Mouse (Mus musculus) layer of hippocampus, postnatal 36 days (tissue): Measurements from ENCODE around the gene Zscan25. TPM values are rescaled to one million over a fixed set of nuclear protein-coding genes. Genes with fewer than 3 reads are reported as not detected.
"Not testable (repeated sequence)": the region's sequence is repeated elsewhere in the genome, so short reads cannot be mapped to it uniquely, and the experiment has no call there.

ENCODE experiments used
- DNase-seq, 2 experiments: peaks; one replicate each; pipeline ENCODE4 v3.0.0; 2022
- total RNA-seq, 2 experiments: library from RNA; stranded (reverse); gene quantifications; 2 replicates each; pipeline ENCODE4 v1.2.3; 2021

Gene Zscan25
- total RNA-seq: 10 to 100 TPM; 17.2 to 19.5 TPM

DNA sequence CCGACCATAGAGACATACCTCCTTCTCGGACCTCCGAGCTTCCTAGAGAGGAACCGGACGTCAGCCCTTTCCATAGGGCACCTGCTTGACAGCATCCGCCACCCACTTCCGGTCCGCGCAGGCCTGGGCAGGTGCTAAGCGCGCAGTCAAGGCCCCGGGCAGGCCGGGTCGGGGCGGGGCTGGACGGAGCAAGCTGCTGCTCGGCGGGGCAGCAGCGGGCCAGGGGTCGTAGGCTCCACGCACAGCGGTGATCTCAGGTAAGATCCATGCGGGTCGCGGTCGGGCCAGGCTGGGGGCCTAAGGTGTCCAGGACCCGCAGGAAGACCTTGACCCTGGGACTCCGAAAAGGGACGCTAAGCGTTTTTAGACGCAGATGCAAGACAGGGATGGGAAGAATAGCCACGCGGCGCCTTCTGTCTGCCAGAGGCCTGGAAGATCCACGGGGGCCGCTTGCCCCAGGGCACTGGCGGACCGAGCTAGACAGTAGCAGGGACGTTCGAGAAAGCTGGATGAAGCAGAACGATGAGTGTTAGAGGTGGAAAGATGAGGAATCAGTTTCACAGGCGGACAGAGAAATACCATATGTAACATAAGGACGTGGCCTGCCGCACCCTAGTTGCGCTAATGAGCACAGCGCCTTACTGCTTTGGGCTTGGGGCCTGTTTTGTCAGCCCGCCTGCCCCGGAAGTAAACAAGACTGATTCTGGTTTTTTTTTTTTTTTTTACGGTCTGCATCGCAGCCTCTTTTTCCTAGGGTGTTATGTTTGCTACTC is at the start of gene Zscan25:
Zscan25 (plus strand) TSS at position 130 of the 773 bp plus-strand sequence.
- DNase-seq: peak; percentile 87 to 88

DNA sequence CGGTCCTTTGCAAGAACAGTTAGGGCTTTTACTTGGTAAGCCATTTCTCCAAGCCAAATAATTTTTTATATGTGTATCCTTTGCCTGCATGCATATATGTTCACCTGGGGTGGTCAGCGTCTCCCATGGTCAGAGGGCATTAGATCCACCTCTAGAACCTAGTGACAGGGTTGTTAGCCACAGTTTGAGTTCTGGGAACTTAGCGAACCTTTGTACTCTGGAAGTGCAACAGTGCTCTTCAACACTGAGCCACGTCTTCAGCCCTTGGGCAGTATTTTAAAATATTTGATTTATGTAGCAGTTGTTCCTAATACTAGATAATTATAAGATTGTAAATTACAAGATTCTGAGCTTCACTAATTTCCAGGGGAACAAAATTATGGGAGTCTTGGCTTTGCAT is 49.7 kb upstream of the Zscan25 start:
- DNase-seq: no peak

DNA sequence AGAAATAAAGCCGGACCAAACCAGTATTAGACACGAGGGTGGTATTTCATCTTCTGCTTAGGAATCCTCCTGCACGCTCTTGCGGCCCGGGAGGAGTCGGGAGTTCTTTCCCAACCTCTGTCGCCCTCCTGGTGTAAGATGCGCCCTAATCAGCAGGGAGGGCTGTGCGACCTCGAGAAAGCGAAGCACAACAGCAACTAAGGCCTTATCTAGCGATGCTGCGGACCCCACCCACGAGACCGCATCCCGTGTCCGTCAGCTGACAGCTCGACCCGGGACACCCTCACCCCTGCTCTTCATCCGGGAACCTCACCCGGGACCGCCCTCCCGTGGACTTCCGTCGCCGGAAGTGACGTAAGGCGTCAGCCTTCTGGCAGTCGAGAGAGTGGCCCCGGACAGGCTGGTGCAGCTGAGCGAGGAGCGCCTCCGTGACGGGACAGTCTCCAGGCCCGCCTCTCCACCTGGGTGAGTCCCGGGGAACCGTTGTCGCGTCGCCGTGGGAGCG is 48.9 kb upstream of the Zscan25 start, which contains the start of gene Zfp655:
Zfp655 (plus strand) TSS at position 349 of the 505 bp plus-strand sequence.
- peak; percentile 98 for DNase-seq

DNA sequence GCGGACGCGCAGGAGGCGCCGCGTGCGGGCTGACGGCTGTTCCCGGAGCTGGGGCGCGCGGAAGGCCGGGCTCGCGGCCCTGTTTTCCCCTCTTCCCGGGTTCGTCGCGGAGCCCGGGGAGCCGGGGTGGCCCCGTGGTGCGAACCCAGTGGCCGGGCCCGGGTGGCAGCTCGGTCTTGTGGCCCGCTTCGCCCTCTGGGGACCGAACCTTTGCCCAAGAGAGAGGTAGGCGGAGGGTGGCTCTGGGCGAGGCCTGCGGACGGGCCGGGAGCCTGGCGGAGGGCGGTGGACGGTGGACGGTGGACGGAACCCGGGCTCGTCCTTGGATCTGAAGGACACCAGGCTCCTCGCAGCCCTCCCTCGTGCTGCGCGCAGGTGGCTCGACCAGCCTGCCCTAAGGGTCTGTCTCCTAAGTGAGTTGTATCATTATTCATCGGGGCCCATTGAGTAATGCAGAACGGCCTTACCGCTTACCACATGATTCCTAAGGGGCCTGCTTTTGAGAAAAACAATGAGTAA is 48.3 kb upstream of the Zscan25 start:
- DNase-seq: peak in 1 of 2 experiments; percentile 10

GRCm38 (mm10) chr5:145234636-145235035 is 45.7 kb upstream of the Zscan25 start:
- no peak for DNase-seq

DNA sequence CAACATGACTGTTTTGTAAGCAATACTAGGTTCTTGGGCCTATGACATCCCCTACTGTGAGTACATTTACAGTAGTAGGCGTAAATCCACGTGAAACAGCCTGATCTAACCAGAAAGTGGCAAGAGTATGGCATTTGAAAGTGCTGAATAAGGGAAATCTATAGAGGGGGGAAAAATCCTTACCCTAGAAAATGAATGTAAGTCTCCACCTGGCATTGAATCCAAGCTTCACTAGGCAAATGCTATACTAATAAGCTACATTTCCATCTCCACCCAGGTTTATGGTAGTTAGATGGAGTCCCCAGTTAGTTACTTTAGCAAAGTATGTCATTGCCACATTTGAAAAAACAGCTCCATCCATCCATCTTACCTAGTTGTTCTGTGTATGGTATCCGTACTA is 30.8 kb upstream of the Zscan25 start:
- DNase-seq: no peak

DNA sequence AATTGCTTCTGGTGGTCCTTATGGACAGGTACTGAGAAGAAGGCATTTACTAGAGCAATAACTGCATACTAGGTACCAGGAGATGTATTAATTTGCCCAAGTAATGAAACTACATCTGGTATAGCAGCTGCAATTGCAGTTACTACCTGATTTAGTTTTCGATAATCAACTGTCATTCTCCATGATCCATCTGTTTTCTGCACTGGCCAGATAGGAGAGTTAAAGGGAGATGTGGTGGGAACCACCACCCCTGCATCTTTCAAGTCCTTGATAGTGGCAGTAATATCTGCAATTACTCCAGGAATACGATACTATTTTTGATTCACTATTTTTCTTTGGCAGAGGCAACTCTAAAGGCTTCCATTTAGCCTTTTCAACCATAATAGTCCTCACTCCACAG is 6.7 kb upstream of the Zscan25 start:
- not testable (repeated sequence) for DNase-seq

DNA sequence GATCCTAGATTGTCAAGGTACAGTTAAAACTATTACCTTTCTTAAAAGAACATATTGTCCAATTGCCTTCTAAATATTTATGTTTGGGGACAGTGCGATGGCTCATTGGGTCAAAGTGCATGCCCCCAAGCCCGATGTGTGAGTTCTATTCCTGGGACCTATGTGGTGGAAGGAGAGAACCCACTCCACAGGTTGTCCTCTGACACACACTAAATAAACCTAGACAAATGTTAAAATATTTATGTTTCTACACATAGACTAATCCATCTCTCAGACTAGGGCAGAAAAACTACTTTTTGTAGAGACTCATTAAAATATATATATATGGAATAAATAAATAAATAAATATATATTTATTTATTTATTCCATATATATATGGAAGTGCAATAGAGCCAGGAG is 352 bp upstream of the Zscan25 start:
- no peak for DNase-seq

- no peak for DNase-seq
Measured at GRCm38 (mm10) chr5:145288382-145288781, 8.1 kb downstream of the Zscan25 start.

GRCm38 (mm10) chr5:145290697-145291096 is 10.4 kb downstream of the Zscan25 start:
- DNase-seq: no peak

DNA sequence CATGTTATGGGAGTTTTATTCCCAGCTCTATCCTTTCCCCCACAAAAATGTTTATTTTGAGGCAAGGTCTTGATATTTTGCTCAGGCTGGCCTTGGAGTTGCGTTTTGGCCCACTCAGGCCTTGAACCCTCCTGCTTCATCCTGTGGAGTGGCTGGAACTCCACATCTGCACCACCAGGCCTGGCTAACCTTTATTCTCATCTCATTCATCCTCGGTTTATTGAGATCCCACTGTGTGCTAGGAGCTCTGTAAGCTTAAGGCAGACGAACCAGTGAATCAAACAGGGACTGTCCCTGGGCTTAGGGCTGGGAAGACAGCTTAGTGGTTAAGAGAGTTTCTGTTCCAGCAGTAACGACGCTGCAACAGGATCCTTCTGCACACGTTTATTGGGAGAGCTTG is 12.1 kb downstream of the Zscan25 start:
- DNase-seq: no peak

DNA sequence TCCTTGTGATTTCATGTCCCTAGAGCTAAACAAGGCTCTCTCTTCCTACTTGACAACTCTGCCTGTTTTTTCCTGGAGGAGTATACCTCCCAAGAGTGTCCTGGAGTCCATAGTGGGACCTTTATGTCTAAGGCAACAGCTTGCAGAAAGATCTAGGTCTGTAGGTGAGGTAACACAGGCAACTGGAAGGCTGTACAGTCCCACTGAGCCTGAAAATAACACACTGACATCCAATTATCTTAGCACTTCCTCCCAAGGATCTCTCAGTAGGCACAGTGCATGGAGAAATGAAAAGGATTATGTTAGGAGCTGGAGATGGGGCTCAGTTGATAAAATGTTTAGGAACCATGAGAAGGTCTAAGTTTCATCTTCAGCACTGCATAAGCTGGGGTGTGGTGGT is 20.2 kb downstream of the Zscan25 start:
- no peak for DNase-seq

GRCm38 (mm10) chr5:145301796-145302195 is 21.5 kb downstream of the Zscan25 start:
- not testable (repeated sequence) for DNase-seq

DNA sequence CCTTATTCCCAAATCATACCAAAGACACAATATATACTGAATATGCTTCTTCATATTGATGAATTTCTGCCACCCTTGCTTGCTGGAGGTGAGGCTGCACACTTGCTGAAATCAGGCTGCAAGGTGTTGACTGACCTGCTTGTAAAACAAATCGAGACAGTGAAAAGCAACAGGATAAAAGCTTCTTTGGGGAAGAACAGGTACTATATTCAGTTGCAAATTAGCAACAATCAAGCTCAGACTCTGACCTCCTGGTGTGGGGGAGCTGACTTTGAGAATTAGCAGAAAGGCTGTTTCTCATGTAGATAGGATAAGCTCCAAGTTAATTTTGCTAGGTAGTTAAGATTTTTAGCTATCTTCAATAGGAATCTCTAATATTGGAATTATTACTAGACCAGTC is 22.1 kb downstream of the Zscan25 start:
- DNase-seq: no peak

DNA sequence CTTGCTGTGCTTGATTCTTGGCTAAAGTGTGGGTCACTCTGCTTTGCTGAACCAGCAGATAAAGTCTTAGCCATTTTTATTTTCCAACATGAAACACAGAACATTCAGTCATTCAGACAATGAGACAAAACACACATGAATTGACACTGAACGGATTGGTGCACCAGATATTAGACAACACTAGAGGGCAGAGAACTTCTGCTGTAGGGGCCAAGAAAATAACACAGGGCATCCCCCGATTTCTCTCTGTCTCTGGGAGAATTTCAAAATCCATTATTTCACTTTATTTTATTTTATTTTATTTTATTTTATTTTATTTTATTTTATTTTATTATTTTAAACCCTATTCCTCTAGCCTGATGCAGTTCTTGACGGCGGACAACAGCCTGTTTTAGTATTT is 26.7 kb downstream of the Zscan25 start:
- DNase-seq: not testable (repeated sequence)

- not testable (repeated sequence) for DNase-seq
Measured at GRCm38 (mm10) chr5:145307811-145308210, 27.5 kb downstream of the Zscan25 start.

- DNase-seq: no peak
Measured at GRCm38 (mm10) chr5:145313845-145314244, 33.5 kb downstream of the Zscan25 start.

- no peak for DNase-seq
Measured at GRCm38 (mm10) chr5:145317141-145317540, 36.8 kb downstream of the Zscan25 start.

DNA sequence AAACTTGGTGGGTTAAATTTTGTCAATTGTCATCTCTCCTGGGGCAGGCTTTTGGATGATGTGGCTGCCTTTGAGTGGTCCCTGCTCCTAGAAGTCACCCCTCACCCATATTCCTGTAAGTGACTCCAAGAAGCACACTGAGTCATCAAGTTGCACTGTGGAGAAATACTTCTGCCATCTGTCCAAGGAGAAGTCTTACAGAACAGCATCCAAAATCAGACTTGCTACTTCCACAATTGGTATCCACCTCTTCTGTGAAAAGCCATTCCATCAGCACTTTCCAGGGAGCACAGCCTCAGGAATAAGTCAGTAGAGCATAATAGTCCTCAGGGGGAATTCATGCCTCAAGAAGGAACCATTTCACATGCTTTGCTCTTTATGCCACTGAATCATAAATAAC is 58.5 kb downstream of the Zscan25 start:
- not testable (repeated sequence) for DNase-seq

Other genes starting within 250 kb of the Zscan25 start
- gene Gm4871, start 247.7 kb upstream of the Zscan25 start, total RNA-seq: not detected
- gene 1700018F24Rik, start 237.5 kb upstream of the Zscan25 start, total RNA-seq: not detected
- gene Arpc1a, start 196.7 kb upstream of the Zscan25 start, total RNA-seq: 100 to 1,000 TPM; 248 to 263 TPM
- gene Kpna7, start 196.5 kb upstream of the Zscan25 start, total RNA-seq: not detected
- gene Arpc1b, start 166.3 kb upstream of the Zscan25 start, total RNA-seq: 10 to 100 TPM; 23.4 to 26.9 TPM
- 10 to 100 TPM; 88.8 to 94.5 TPM for gene Pdap1, start 140.3 kb upstream of the Zscan25 start, total RNA-seq
- gene Bud31, start 140.1 kb upstream of the Zscan25 start, total RNA-seq: 10 to 100 TPM; 74.3 to 76.2 TPM
- gene Ptcd1, start 113.4 kb upstream of the Zscan25 start, total RNA-seq: 10 to 100 TPM; 23.6 to 24.7 TPM
- gene Cpsf4, start 113.3 kb upstream of the Zscan25 start, total RNA-seq: 10 to 100 TPM; 23.0 to 23.4 TPM
- 100 to 1,000 TPM; 262 to 270 TPM for gene Atp5j2, start 88.4 kb upstream of the Zscan25 start, total RNA-seq
- gene Zkscan14, start 78.6 kb upstream of the Zscan25 start, total RNA-seq: 10 to 100 TPM; 11.0 to 11.5 TPM
- 10 to 100 TPM; 10.8 to 11.4 TPM for gene Zkscan5, start 75.9 kb upstream of the Zscan25 start, total RNA-seq
- 10 to 100 TPM; 24.4 to 27.4 TPM for gene Zfp655, start 48.8 kb upstream of the Zscan25 start, total RNA-seq
- not detected for gene Cyp3a57, start 64.8 kb downstream of the Zscan25 start, total RNA-seq
- gene Cyp3a16, start 189.2 kb downstream of the Zscan25 start, total RNA-seq: not detected